Mouse (Mus musculus) hindbrain, postnatal 0 days (tissue): ENCODE measurements around the gene 6430628N08Rik. TPM values are rescaled to one million over a fixed set of nuclear protein-coding genes. Genes with fewer than 3 reads are reported as not detected.

ENCODE experiments used
- ATAC-seq: fragments of 200-750 bp; cut with Nextera tagmentation; 2 replicates; pipeline ENCODE4 v1.8.0; 2017; ENCODE audit warnings: mild to moderate bottlenecking, moderate TSS enrichment, moderate library complexity
- DNase-seq: peaks from one replicate; pipeline ENCODE4 v3.0.0-alpha.2; 2015; ENCODE audit warnings: low spot score
- H3K27ac ChIP-seq: fragments of 300-500 bp; sonication (generic); 2 replicates; pipeline ENCODE4 v1.5.1; 2014; ENCODE audit warnings: mild to moderate bottlenecking
- H3K27me3 ChIP-seq: fragments of 300-500 bp; sonication (generic); 2 replicates; pipeline ENCODE4 v1.6.1; 2014; ENCODE audit warnings: low read length, mixed read lengths; ENCODE audit not compliant: insufficient read depth
- H3K36me3 ChIP-seq: fragments of 300-500 bp; sonication (generic); 2 replicates; pipeline ENCODE4 v1.6.1; 2014; ENCODE audit warnings: low read length, mixed read lengths; ENCODE audit not compliant: insufficient read depth
- H3K4me1 ChIP-seq: fragments of 300-500 bp; sonication (generic); 2 replicates; pipeline ENCODE4 v1.6.1; 2014; ENCODE audit warnings: antibody characterized with exemption, low read length, mixed read lengths; ENCODE audit not compliant: insufficient read depth
- H3K4me2 ChIP-seq: fragments of 300-500 bp; sonication (generic); 2 replicates; pipeline ENCODE4 v1.6.1; 2014; ENCODE audit warnings: low read depth, mild to moderate bottlenecking, low read length, moderate library complexity, mixed read lengths
- H3K4me3 ChIP-seq: fragments of 300-500 bp; sonication (generic); 2 replicates; pipeline ENCODE4 v1.5.1; 2014; ENCODE audit warnings: low read length
- H3K9ac ChIP-seq: fragments of 300-500 bp; sonication (generic); replicated peaks from 2 replicates; pipeline ENCODE4 v1.6.1; 2014; ENCODE audit warnings: mild to moderate bottlenecking, low read length, moderate library complexity, mixed read lengths
- H3K9me3 ChIP-seq: fragments of 300-500 bp; sonication (generic); 2 replicates; pipeline ENCODE4 v1.6.1; 2016; ENCODE audit warnings: low read length, mixed read lengths
- CTCF ChIP-seq: IDR thresholded peaks from 2 replicates; pipeline ENCODE4 v1.5.1; 2016; ENCODE audit warnings: antibody characterized with exemption, control low read depth, low read depth
- WGBS: fragments of 180-500 bp; shearing (Covaris S2); extraction: QIAGEN DNeasy Blood & Tissue Kit; methylation state at CpG from one replicate; pipeline ENCODE4 v1.1.7; 2014; 5-methylcytosine and 5-hydroxymethylcytosine counted together
- polyA plus RNA-seq: library from polyadenylated mRNA; unstranded; fragments of >200 nt; fragmentation: Nextera tagmentation; extraction: Ambion mirVana; gene quantifications from 2 replicates; pipeline ENCODE4 v1.2.1, GENCODE M21; 2015
- total RNA-seq: library from RNA; depleted of rRNA; stranded (reverse); fragments of >200 nt; gene quantifications from 2 replicates; pipeline ENCODE4 v1.2.3, GENCODE M21; 2014; rRNA removed

Gene 6430628N08Rik
- total RNA-seq (0.16 and 0.18 TPM in 2 replicates), polyA plus RNA-seq (0.49 and 0.58 TPM in 2 replicates)

- no peak; the same call in 1 of the 2 replicates for TF ChIP-seq CTCF
- DNase-seq (no peak), ATAC-seq (no peak)
- Histone ChIP-seq H3K4me2 (peak within 1 kb of the TSS; percentile 62), H3K9me3 (no peaks in the 10 kb centered on the region), H3K36me3 (no peaks in the 10 kb centered on the region), H3K4me1 (0 out of 2 replicates have a peak, but pooled peaks cover 7% of the 10 kb centered on the region), H3K4me3 (peak within 1 kb of the TSS; percentile 32), H3K27me3 (no peaks in the 10 kb centered on the region), H3K9ac (no peak within 1 kb of the TSS; the same call in 1 of the 2 replicates), H3K27ac (no peak within 1 kb of the TSS)
- under 1% methylated on average over 31 of the region's 31 CpGs for WGBS
These were observed at the start of gene 6430628N08Rik for GRCm38 (mm10) chr4:115890553-115890952. 6430628N08Rik (plus strand) TSS chr4:115890665.

- TF ChIP-seq CTCF = no peak
- DNase-seq = no peak
- no peaks in the 10 kb centered on the region for H3K36me3 ChIP-seq
- H3K9me3 ChIP-seq = no peaks in the 10 kb centered on the region
- H3K27me3 ChIP-seq = no peaks in the 10 kb centered on the region
- H3K4me2 ChIP-seq = no peak overlapping the region
- H3K4me3 ChIP-seq = no peak overlapping the region
- ATAC-seq = no peak
- WGBS = 92% methylated on average over 4 of the region's 4 CpGs
- no peak overlapping the region for H3K27ac ChIP-seq
- H3K9ac ChIP-seq = no peak overlapping the region
- no peaks in the 10 kb centered on the region; the same call in 1 of the 2 replicates for H3K4me1 ChIP-seq
These were observed 49.6 kb upstream of the 6430628N08Rik start for GRCm38 (mm10) chr4:115840842-115841241.

GRCm38 (mm10) chr4:115846656-115847055 lies 43.8 kb upstream of the 6430628N08Rik start:
- DNase-seq (no peak), ATAC-seq (no peak)
- Histone ChIP-seq H3K36me3 (no peaks in the 10 kb centered on the region), H3K9me3 (no peaks in the 10 kb centered on the region), H3K4me2 (no peak overlapping the region), H3K9ac (no peak overlapping the region), H3K4me3 (no peak overlapping the region), H3K27ac (no peak overlapping the region), H3K27me3 (no peaks in the 10 kb centered on the region), H3K4me1 (no peaks in the 10 kb centered on the region)
- 53% methylated on average over 2 of the region's 2 CpGs for WGBS
- no peak for TF ChIP-seq CTCF

GRCm38 (mm10) chr4:115847377-115847776 lies 43.1 kb upstream of the 6430628N08Rik start:
- no peak overlapping the region for H3K4me2 ChIP-seq
- no peaks in the 10 kb centered on the region for H3K9me3 ChIP-seq
- peak; percentile 26 for DNase-seq
- H3K36me3 ChIP-seq = no peaks in the 10 kb centered on the region
- H3K4me3 ChIP-seq = no peak overlapping the region
- WGBS = 38% methylated on average over 5 of the region's 5 CpGs
- H3K27me3 ChIP-seq = no peaks in the 10 kb centered on the region
- H3K9ac ChIP-seq = no peak overlapping the region
- H3K4me1 ChIP-seq = no peaks in the 10 kb centered on the region
- H3K27ac ChIP-seq = no peak overlapping the region
- ATAC-seq = no peak
- TF ChIP-seq CTCF = no peak

- 100% methylated on average over 1 of the region's 1 CpGs for WGBS
- H3K27ac ChIP-seq = no peak overlapping the region
- ATAC-seq (no peak), DNase-seq (no peak)
- no peaks in the 10 kb centered on the region for H3K36me3 ChIP-seq
- no peak overlapping the region for H3K4me2 ChIP-seq
- no peak overlapping the region for H3K9ac ChIP-seq
- TF ChIP-seq CTCF = no peak
- no peaks in the 10 kb centered on the region for H3K27me3 ChIP-seq
- H3K9me3 ChIP-seq = no peaks in the 10 kb centered on the region
- H3K4me3 ChIP-seq = no peak overlapping the region
- H3K4me1 ChIP-seq = no peaks in the 10 kb centered on the region
These were observed 42.4 kb upstream of the 6430628N08Rik start for GRCm38 (mm10) chr4:115848083-115848482.

- Histone ChIP-seq H3K9me3 (no peaks in the 10 kb centered on the region), H3K9ac (no peak overlapping the region), H3K36me3 (no peaks in the 10 kb centered on the region), H3K4me3 (no peak overlapping the region), H3K27me3 (no peaks in the 10 kb centered on the region), H3K4me2 (no peak overlapping the region), H3K27ac (no peak overlapping the region), H3K4me1 (no peaks in the 10 kb centered on the region; the same call in 1 of the 2 replicates)
- no peak for ATAC-seq
- 71% methylated on average over 8 of the region's 8 CpGs for WGBS
- no peak for TF ChIP-seq CTCF
- DNase-seq = no peak
These were observed 41.3 kb upstream of the 6430628N08Rik start for GRCm38 (mm10) chr4:115848990-115849677.

- no peaks in the 10 kb centered on the region for H3K27me3 ChIP-seq
- 80% methylated on average over 2 of the region's 2 CpGs for WGBS
- no peaks in the 10 kb centered on the region for H3K9me3 ChIP-seq
- H3K27ac ChIP-seq = no peak overlapping the region
- TF ChIP-seq CTCF = no peak
- H3K9ac ChIP-seq = no peak overlapping the region
- H3K4me2 ChIP-seq = no peak overlapping the region
- H3K4me3 ChIP-seq = no peak overlapping the region
- no peaks in the 10 kb centered on the region for H3K36me3 ChIP-seq
- H3K4me1 ChIP-seq = peaks cover 2% of the 10 kb centered on the region
- DNase-seq (no peak), ATAC-seq (no peak)
These were observed 40.4 kb upstream of the 6430628N08Rik start for GRCm38 (mm10) chr4:115850111-115850510.
